In the genomic region with DNA sequence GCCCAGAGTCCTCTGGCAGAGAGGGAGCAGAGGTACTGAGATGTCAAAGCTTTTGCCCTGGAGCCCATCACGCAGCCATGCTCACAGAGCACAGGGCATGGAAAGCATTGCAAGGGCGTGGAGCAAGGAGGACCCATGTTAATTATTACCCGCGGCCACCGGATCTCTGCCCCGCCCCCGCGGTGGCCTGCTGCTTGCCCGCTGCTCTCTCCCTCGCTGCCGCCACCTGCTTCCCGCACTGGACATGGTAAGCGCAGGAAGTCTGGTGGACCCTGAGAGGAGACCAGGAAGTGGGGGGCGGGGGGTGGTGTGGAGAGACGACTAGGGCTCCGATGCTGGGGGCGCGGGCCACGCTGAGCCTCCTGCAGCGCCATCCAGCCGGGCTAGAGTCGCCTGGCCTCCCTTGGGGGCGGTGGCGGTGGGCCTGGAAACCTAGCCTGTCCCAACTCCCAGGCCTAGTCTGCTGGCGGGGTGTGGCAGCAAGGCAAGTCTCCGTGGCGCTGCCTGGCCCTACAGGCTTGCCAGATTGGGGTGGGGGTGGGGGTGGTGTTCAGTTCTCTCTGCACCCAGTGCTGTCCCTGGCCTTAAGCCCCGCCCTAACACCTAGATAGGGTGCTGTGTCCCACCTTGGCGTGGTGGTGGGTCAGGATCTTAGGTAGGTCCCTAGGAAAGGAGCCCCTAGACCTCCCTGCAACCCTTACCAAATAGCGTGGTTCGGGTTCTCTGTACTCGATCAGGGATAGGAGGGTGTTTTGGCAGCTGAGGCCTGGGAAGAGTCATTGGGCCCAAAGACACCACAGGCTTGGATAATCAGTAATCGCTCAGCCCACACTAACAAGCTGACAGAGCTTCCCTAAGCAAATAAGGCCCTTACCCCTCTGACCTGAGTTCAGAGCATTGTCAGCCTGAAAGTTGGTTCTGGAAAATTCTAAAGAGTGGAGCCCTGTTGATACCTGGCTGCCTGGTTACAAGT, we compare ENCODE assay signal across 8 mouse cellular contexts. TPM values are rescaled to one million over a fixed set of nuclear protein-coding genes. Genes with fewer than 3 reads are reported as not detected.
DNase-seq lines count a peak whose midpoint lies in the region; ATAC-seq and TF ChIP-seq lines count a peak whose summit lies in the region.

TSS of gene Pcbd1 (plus strand) at position 162 of the 973 bp plus-strand sequence.

- no peak within 1 kb of the TSS for H3K27ac ChIP-seq in left cerebral cortex, adult 2 months
- H3K27ac ChIP-seq in heart, embryonic 12.5 days (ENCODE audit: poor library complexity, severe bottlenecking), result peak within 1 kb of the TSS; percentile 69
- peak within 1 kb of the TSS; percentile 95 for H3K27ac ChIP-seq in kidney, embryonic 16.5 days (ENCODE audit: low read length)
- H3K27ac ChIP-seq in lung, embryonic 15.5 days, result peak within 1 kb of the TSS; percentile 74

- no peak for DNase-seq in left cerebral cortex, adult 2 months (ENCODE audit: extremely low spot score in 1 of 2, low spot score in 2 of 2)
- no peak for DNase-seq in left cerebral cortex, adult 9 months (ENCODE audit: low spot score in 2 of 2)
- DNase-seq in cerebellum, adult 9-10 months, result peak; percentile 51
- DNase-seq in retina, embryonic 14.5 days (ENCODE audit: low spot score), result peak; percentile 80
- DNase-seq in spleen, adult 12 weeks (ENCODE audit: low spot score), result no peak

- WGBS in heart, embryonic 12.5 days, result 9% methylated on average over 31 of the region's 33 CpGs
- WGBS in kidney, embryonic 16.5 days, result 8% methylated on average over 32 of the region's 33 CpGs
- WGBS in lung, embryonic 15.5 days, result 9% methylated on average over 33 of the region's 33 CpGs

- no peaks in the 10 kb centered on the region for H3K27me3 ChIP-seq in heart, embryonic 12.5 days (replicated peaks)
- no peaks in the 10 kb centered on the region for H3K27me3 ChIP-seq in kidney, embryonic 16.5 days (ENCODE audit: insufficient read depth, low read length)
- H3K27me3 ChIP-seq in lung, embryonic 15.5 days, result no peaks in the 10 kb centered on the region

- peak within 1 kb of the TSS; percentile 42 for H3K4me3 ChIP-seq in left cerebral cortex, adult 2 months
- H3K4me3 ChIP-seq in heart, embryonic 12.5 days, result peak within 1 kb of the TSS; percentile 54
- H3K4me3 ChIP-seq in kidney, embryonic 16.5 days (ENCODE audit: low read length), result peak within 1 kb of the TSS; percentile 57
- H3K4me3 ChIP-seq in lung, embryonic 15.5 days, result peak within 1 kb of the TSS; percentile 46

- H3K36me3 ChIP-seq in heart, embryonic 12.5 days, result peaks cover 9% of the 10 kb centered on the region
- peaks cover 3% of the 10 kb centered on the region; the same call in 1 of the 2 replicates for H3K36me3 ChIP-seq in kidney, embryonic 16.5 days (ENCODE audit: insufficient read depth, low read length)
- H3K36me3 ChIP-seq in lung, embryonic 15.5 days, result no peaks in the 10 kb centered on the region

- H3K9ac ChIP-seq in heart, embryonic 12.5 days, result peak within 1 kb of the TSS; percentile 84
- H3K9ac ChIP-seq in kidney, embryonic 16.5 days (replicated peaks; ENCODE audit: low read length), result peak within 1 kb of the TSS; percentile 77
- peak within 1 kb of the TSS; percentile 49 for H3K9ac ChIP-seq in lung, embryonic 15.5 days

- no peak for TF ChIP-seq CTCF in left cerebral cortex, adult 2 months (IDR thresholded peaks at IDR 0.05)

- peak; percentile 55 for ATAC-seq in heart, embryonic 12.5 days (ENCODE audit: insufficient number of reproducible peaks, low FRiP score)
- peak; percentile 92 for ATAC-seq in kidney, embryonic 16.5 days (ENCODE audit: low FRiP score, low TSS enrichment)
- peak; percentile 74 for ATAC-seq in lung, embryonic 15.5 days (ENCODE audit: borderline replicate concordance, extremely low read depth, low FRiP score, low TSS enrichment)

- peak within 1 kb of the TSS; percentile 92 for H3K4me2 ChIP-seq in heart, embryonic 12.5 days
- H3K4me2 ChIP-seq in kidney, embryonic 16.5 days (replicated peaks; ENCODE audit: low read depth, low read length), result peak within 1 kb of the TSS; percentile 68
- peak within 1 kb of the TSS; percentile 75 for H3K4me2 ChIP-seq in lung, embryonic 15.5 days

- no peaks in the 10 kb centered on the region for H3K9me3 ChIP-seq in heart, embryonic 12.5 days (replicated peaks)
- no peaks in the 10 kb centered on the region for H3K9me3 ChIP-seq in kidney, embryonic 16.5 days (ENCODE audit: low read length)
- H3K9me3 ChIP-seq in lung, embryonic 15.5 days, result no peaks in the 10 kb centered on the region

- H3K4me1 ChIP-seq in heart, embryonic 12.5 days (replicated peaks), result peaks cover 29% of the 10 kb centered on the region
- H3K4me1 ChIP-seq in kidney, embryonic 16.5 days (ENCODE audit: insufficient read depth, low read length), result peaks cover 11% of the 10 kb centered on the region
- H3K4me1 ChIP-seq in lung, embryonic 15.5 days, result peaks cover 12% of the 10 kb centered on the region

- intact Hi-C loops in left cerebral cortex, adult 2 months (cut with DNase I), result no loop called here

RNA-seq across cellular contexts. Expression of gene Pcbd1, which starts in this region (rescaled TPM):
- total RNA-seq in left cerebral cortex, adult 2 months (2021), result 10 to 100 TPM in 1 of 2 experiments, 1 to 10 TPM in 1; 8.9 to 11.0 TPM
- polyA plus RNA-seq in heart, embryonic 12.5 days (2016; fragmentation: Nextera tagmentation; extraction: Ambion mirVana), result 68.6 and 69.1 TPM in 2 replicates
- polyA plus RNA-seq in kidney, embryonic 16.5 days (2015; fragmentation: Nextera tagmentation; extraction: Ambion mirVana), result 183 TPM in 2 replicates
- 70.4 and 73.5 TPM in 2 replicates for polyA plus RNA-seq in lung, embryonic 15.5 days (2015; fragmentation: Nextera tagmentation; extraction: Ambion mirVana)

Comparison
In these comparisons a context has a peak if more than half of its experiments do, and no peak if none do; other contexts are left out.
1. DNase-seq: peak in cerebellum, adult 9-10 months (single experiment) and retina, embryonic 14.5 days (single experiment); none in left cerebral cortex, adult 2 months (0 of 2), left cerebral cortex, adult 9 months (0 of 2) and spleen, adult 12 weeks (single experiment).
2. Peak in every context shown above with its lines, with median percentiles within 50 percentile points of each other: H3K4me3 ChIP-seq, ATAC-seq, H3K4me2 ChIP-seq and H3K9ac ChIP-seq.